Mouse (Mus musculus) gastrocnemius, adult 2 months (tissue): ENCODE measurements around the gene Alox12e. TPM values are rescaled to one million over a fixed set of nuclear protein-coding genes. Genes with fewer than 3 reads are reported as not detected.
A peak's percentile ranks its signal among the peaks of the same experiment; 100 is the strongest.
"Not testable (repeated sequence)": the region's sequence is repeated elsewhere in the genome, so short reads cannot be mapped to it uniquely, and the experiment has no call there.

Source experiments
- DNase-seq: peaks from one replicate; pipeline ENCODE4 v3.0.0; 2022
- H3K27ac ChIP-seq: fragments of 200-600 bp; 2 replicates; pipeline ENCODE4 v1.8.1; 2022; ENCODE audit warnings: mild to moderate bottlenecking
- H3K4me3 ChIP-seq: fragments of 200-600 bp; 2 replicates; pipeline ENCODE4 v1.8.1; 2022; ENCODE audit warnings: mild to moderate bottlenecking, moderate library complexity
- CTCF ChIP-seq: fragments of 200-600 bp; IDR thresholded peaks from 2 replicates; pipeline ENCODE4 v1.8.1; 2022; ENCODE audit warnings: antibody characterized with exemption, mild to moderate bottlenecking, moderate library complexity
- intact Hi-C: fragments of 180-260 bp; cut with DNase I; formaldehyde crosslinking; loops from one replicate; pipeline ENCODE4 v1.15.1; 2025
- long read RNA-seq, 2 experiments: library from polyadenylated mRNA; stranded (forward); transcript quantifications; one replicate each; pipeline ENCODE4 v2.0.0; 2021
- total RNA-seq, 2 experiments: library from RNA; stranded (reverse); gene quantifications; 2 replicates each; pipeline ENCODE4 v1.2.3; 2021

Gene Alox12e
- total RNA-seq, result not detected
- long read RNA-seq, experiment 1, result 0 reads
- long read RNA-seq, experiment 2, result 0 reads

GRCm38 (mm10) chr11:70322528-70322927 is at the start of gene Alox12e:
Gene Alox12e (minus strand): TSS chr11:70322628.
- no peak within 1 kb of the TSS for H3K4me3 ChIP-seq
- no peak within 1 kb of the TSS for H3K27ac ChIP-seq
- intact Hi-C loops, result no loop called here
- DNase-seq, result no peak
- TF ChIP-seq CTCF, result no peak

DNA sequence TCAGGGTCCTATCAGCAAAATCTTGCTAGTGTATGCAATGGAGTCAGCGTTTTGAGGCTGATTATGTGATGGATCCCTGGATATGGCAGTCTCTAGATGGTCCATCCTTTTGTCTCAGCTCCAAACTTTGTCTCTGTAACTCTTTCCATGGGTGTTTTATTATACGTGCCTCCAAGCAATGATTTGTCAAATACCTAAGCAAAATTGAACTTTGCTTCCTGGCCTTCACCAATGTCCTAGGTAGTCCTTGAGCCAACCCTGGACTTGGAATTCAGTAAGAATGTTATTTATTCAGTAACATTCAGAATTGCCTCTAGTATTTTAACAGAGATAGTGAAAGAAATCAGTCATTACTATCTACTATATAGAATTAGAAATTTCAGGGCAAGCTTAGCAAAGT is 46.2 kb upstream of the Alox12e start:
- H3K4me3 ChIP-seq, DNase-seq, intact Hi-C loops, H3K27ac ChIP-seq: not testable (repeated sequence)

- H3K27ac ChIP-seq, DNase-seq, H3K4me3 ChIP-seq, intact Hi-C loops: not testable (repeated sequence)
Observed at GRCm38 (mm10) chr11:70367701-70368100, 45.3 kb upstream of the Alox12e start.

DNA sequence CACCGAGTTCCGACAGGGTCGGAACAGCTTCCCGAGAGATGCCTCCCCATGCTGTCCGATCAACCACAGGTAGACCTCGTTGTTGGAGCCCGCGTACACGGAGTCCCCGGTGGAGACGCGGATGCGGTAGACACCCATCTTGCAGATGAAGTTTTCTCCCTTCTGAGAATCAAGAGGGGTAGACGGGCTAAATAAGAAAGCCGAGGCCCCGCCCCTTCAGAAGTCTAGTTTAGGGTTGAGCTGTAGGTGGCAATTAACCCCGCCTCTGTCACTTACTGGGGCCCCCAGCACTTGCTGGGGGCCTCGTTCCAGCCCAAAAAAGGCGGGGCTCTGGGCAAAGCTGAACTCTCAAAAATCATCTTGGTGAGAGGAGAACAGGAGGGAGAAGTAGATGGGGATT is 29.4 kb upstream of the Alox12e start, which contains the start of gene Alox15:
Gene Alox15 (minus strand): TSS at position 164 of the 400 bp plus-strand sequence.
- TF ChIP-seq CTCF, result no peak
- H3K4me3 ChIP-seq, result peak within 1 kb of the TSS; percentile 51
- no peak within 1 kb of the TSS for H3K27ac ChIP-seq
- intact Hi-C loops, result no loop called here
- no peak for DNase-seq

DNA sequence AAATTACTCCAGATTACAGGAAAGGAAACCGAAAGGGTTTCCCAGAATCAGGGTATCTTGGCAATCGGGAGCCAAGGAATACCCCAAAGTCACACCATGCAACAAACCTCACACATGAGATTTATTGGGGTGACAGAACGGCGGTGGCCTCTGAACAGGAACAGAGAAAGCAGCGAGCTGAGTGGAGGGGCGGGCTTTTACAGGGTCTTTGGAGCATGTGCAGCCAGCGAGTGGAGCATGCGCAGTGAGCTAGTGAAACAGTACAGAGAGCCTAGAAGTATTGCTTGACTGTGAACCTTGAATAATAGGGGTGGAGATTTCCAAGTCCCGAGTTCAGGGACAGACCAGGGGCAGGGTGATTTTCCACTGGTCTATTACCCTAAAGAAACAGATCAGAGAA is 26.2 kb upstream of the Alox12e start:
- H3K4me3 ChIP-seq, result no peak overlapping the region
- DNase-seq, result no peak
- intact Hi-C loops, result no loop called here
- no peak overlapping the region for H3K27ac ChIP-seq
- no peak for TF ChIP-seq CTCF

- no peak overlapping the region for H3K27ac ChIP-seq
- no peak for DNase-seq
- TF ChIP-seq CTCF, result no peak
- intact Hi-C loops, result no loop called here
- H3K4me3 ChIP-seq, result no peak overlapping the region
Observed at GRCm38 (mm10) chr11:70347861-70348260, 25.4 kb upstream of the Alox12e start.

DNA sequence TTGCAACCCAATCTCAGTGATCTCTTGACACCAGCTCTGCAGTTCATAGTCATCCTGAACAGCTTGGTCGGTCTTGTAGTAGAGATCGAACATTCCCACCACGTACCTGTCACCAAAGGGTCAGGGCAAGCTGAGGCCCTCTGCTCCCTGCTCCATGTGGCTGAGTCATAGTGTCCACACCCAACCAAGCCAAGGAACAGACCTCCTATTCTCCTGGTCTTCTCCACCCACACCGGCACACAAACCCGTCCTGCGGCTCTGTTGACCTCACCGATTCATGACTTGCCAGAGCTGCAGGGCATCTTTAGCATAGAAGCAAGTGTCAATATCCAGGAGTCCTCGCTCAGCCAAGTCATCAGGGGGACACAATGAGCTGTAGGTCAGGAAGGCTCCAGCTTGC is 23.1 kb upstream of the Alox12e start:
- TF ChIP-seq CTCF, result no peak
- intact Hi-C loops, result no loop called here
- Histone ChIP-seq H3K27ac (no peak overlapping the region), H3K4me3 (no peak overlapping the region)
- DNase-seq, result no peak

GRCm38 (mm10) chr11:70345061-70345460 is 22.6 kb upstream of the Alox12e start:
- H3K4me3 ChIP-seq, result no peak overlapping the region
- intact Hi-C loops, result no loop called here
- no peak overlapping the region for H3K27ac ChIP-seq
- DNase-seq, result no peak
- TF ChIP-seq CTCF, result no peak

- intact Hi-C loops, result no loop called here
- Histone ChIP-seq H3K4me3 (no peak overlapping the region), H3K27ac (no peak overlapping the region)
- TF ChIP-seq CTCF, result no peak
- no peak for DNase-seq
Observed at GRCm38 (mm10) chr11:70339481-70339880, 17.1 kb upstream of the Alox12e start.

DNA sequence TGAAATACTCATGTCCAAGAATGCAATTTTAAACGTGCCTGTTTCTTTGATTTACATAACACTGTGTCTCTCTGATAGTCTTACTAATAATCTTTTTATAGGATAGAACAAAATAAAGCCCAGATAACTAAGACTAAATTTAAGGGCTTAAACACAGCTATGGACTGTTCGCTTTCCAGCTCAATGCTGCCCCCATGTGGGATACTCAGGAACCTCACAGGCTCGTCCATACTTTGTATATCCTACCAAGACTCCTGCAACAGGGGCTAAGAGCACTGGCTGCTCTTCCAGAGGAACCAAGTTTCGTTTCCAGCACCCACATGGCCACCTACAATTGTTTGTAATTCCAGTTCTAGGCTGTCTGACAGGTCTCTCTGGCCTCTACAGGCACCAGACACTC is 12.0 kb upstream of the Alox12e start:
- Histone ChIP-seq H3K4me3 (no peak overlapping the region), H3K27ac (no peak overlapping the region)
- intact Hi-C loops, result no loop called here
- TF ChIP-seq CTCF, result peak; percentile 69
- DNase-seq, result peak; percentile 39

GRCm38 (mm10) chr11:70324726-70325125 is 2.3 kb upstream of the Alox12e start:
- H3K4me3 ChIP-seq, result no peak overlapping the region
- no peak overlapping the region for H3K27ac ChIP-seq
- intact Hi-C loops, result no loop called here
- no peak for DNase-seq
- no peak for TF ChIP-seq CTCF

DNA sequence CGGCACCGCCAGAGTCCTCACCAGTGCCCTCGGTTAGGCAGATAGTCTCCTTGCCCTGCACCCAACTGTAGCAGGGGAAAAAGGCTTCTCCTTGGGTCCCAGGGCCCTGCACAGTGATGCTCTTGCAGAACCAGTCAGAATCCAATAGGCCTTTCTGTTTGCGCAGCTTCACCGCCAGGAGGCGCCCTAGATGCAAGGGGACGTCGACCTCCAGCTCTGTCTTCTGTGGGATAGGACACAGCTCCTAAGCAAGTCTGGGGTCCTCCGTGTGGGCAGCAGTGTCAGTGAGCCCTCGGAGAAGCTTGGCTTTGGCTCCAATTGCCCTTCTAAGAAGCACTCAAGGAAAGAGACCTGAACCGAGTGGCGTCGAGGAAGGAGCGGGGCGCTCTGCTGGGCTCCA is 764 bp downstream of the Alox12e start:
- intact Hi-C loops, result no loop called here
- peak; percentile 40 for DNase-seq
- Histone ChIP-seq H3K27ac (no peak overlapping the region), H3K4me3 (no peak overlapping the region)
- peak; percentile 71 for TF ChIP-seq CTCF

- DNase-seq, result no peak
- Histone ChIP-seq H3K27ac (no peak overlapping the region), H3K4me3 (no peak overlapping the region)
- intact Hi-C loops, result no loop called here
- TF ChIP-seq CTCF, result no peak
Observed at GRCm38 (mm10) chr11:70319614-70320013, 2.8 kb downstream of the Alox12e start.

- Histone ChIP-seq H3K4me3 (no peak overlapping the region), H3K27ac (no peak overlapping the region)
- no peak for DNase-seq
- TF ChIP-seq CTCF, result peak; percentile 65
- intact Hi-C loops, result no loop called here
Observed at GRCm38 (mm10) chr11:70313833-70314232, 8.6 kb downstream of the Alox12e start.
